Mouse (Mus musculus) right cerebral cortex, postnatal 10 days (tissue): Measurements from ENCODE around the gene Whrn.

Experiments used
- DNase-seq, 2 experiments: peaks; one replicate each; pipeline ENCODE4 v3.0.0; 2021; ENCODE audit warnings: low spot score in 2 of 2

Whrn gene

DNA sequence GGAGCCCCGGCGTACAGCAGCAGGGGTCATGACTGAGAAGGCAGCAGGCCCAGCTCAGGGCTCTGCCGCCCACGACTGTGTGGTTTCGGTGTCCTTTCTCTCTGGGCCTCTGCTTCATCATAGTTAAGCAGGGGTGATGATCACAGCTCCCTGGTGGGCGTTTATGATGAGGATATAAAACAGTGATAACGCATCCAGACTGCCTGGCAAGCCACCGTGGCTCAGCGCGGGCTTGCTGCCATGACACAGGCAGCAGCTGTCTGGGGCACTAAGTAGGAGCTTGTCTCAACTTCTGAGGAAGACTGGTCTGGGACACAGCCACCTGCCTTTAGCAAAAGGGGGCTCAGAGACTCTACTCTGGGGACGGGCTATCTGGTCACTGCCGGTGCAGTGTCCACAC is 112.3 kb downstream of the Whrn start:
- no peak for DNase-seq

DNA sequence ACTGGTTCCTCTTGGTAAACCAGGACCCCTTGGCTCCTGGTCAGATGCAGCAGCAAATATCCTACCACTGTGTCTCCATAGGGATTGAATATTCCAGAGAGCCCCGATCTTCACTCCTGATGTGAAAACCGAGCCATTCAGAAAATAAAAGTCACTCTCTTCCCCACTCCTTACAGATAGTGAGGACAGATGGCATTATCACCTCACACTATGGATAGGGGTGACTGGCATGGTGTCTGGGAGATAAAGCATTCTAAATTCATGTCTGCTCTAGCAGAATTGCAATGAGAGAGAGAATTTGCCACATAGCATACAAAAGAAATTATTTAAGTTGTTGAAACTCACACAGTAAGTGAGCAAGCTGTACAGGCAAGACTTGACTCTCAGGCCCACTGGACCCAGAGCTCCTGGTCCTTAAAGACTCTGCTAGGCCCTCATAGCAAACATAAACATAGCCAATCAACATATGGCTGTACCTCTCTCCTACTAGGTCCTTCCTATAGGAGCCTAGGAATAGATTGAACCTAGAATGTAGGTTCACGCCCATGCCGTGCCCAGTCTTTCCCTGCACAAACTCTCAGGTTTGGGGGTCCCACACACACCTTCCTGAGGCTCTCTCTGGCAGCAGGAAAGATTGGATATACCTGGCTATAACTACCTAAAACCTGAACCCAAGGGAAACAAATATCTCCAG is 113.0 kb downstream of the Whrn start:
- no peak for DNase-seq

GRCm38 (mm10) chr4:63377483-63377882 is 118.3 kb downstream of the Whrn start:
- no peak for DNase-seq

DNA sequence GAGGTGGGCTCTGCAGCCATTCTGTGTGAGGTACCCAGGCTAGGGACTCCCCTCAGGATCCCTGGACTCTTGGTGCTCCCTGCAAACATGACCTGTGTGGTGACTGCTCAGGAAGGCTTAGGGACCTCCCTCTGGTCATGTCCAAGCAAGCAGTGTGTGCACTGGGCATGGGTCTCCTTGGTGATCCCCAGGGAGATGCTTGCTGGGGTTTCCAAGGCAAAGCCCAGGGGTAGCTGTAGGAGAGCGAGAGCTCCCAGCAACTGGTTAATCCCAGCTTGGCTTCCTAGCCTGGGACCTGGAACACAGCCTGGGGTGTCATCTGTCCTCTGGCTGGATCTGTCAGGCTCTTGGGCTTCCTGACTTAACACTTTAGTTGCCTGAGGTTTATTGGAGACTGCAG is 120.4 kb downstream of the Whrn start:
- DNase-seq, result peak; percentile 57 to 67

DNA sequence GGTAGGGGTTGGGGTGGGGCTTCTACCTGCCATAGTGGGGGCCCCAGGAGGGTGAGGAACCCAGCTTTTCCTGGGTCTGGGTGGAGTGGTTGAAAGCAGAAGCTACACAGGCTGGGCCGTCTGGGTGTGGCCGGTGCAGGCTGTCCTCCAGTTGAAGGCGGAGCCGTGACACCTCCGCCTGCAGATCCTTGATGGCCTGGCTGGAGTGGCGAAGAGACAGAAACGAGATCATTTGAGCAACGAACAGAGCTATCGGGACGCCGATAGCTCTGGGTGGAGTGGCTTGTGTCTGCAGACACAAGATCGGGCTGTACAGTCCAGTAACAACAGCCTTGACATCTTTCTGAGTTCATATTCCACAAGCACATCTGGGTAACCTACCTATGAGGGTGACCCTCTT is 121.5 kb downstream of the Whrn start:
- DNase-seq, result no peak

- DNase-seq, result no peak
These were observed 122.4 kb downstream of the Whrn start for GRCm38 (mm10) chr4:63373404-63373803.

- DNase-seq, result peak in 1 of 2 experiments; percentile 55
These were observed 123.9 kb downstream of the Whrn start for GRCm38 (mm10) chr4:63371890-63372289.

DNA sequence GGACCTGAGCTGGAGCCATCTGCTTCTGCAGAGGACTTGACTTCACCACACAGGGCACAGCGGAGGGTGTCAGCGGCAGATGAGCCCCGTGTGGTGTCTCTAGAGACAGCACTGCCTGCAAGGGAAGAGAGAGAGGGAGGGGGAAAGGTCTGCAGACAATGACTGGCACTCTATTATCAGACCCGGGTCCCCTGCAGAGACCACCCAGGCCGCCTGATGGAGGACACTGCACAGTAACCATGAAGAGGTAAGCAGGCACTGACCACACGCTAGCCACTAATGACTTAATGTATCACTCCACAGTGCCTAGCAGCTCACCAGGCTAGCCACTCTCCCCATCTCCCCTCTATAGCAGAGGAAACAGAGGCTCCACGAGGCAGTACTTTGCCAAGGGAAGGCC is 124.9 kb downstream of the Whrn start:
- no peak for DNase-seq

GRCm38 (mm10) chr4:63368577-63368976 is 127.2 kb downstream of the Whrn start:
- peak; percentile 86 to 90 for DNase-seq
